Mouse (Mus musculus): ENCODE measurements around the gene Brf1. TPM values are rescaled to one million over a fixed set of nuclear protein-coding genes. Genes with fewer than 3 reads are reported as not detected.

The Brf1 gene
- polyA plus RNA-seq, 1 experiment from 2014 or later: 53.9 TPM

DNA sequence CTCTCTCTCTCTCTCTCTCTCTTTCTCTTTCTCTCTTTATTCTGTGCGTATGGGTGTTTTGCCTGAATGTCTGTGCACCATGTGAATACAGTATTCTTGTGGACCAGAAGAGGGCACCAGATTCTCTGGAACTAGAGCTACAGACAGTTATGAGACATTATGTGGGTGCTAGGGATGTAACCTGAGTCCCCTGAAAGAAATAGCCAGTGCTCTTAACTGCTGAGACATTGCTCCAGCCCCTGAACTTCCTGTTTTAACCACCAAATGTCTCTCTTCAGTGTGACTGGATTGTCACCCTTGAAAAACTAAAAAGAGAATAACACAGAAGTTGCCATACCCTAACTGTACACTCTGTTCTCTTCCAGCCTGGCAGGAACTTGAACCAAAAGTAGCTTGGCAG, 26.1 kb upstream of the Brf1 start:
- no peaks in the 10 kb centered on the region for H3K9me3 ChIP-seq (replicated peaks; ENCODE audit: control insufficient read depth, low read length)
- no peak overlapping the region for H3K9ac ChIP-seq (ENCODE audit: low read length)
- H3K4me2 ChIP-seq (ENCODE audit: low read depth, low read length): no peak overlapping the region
- no peak overlapping the region for H3K27ac ChIP-seq (ENCODE audit: low read length)
- no peaks in the 10 kb centered on the region for H3K27me3 ChIP-seq (ENCODE audit: control insufficient read depth, insufficient read depth, low read length)
- ATAC-seq (ENCODE audit: insufficient read depth, low FRiP score): no peak
- H3K36me3 ChIP-seq (ENCODE audit: control insufficient read depth, insufficient read depth, low read length): 0 out of 2 replicates have a peak, but pooled peaks cover 8% of the 10 kb centered on the region
- 0 out of 2 replicates have a peak, but pooled peaks cover 8% of the 10 kb centered on the region for H3K4me1 ChIP-seq (ENCODE audit: control insufficient read depth, insufficient read depth, low read length)
- WGBS: 100% methylated on average over 1 of the region's 1 CpGs
- no peak overlapping the region for H3K4me3 ChIP-seq (replicated peaks; ENCODE audit: low read length)

- 0 out of 2 replicates have a peak, but pooled peaks cover 3% of the 10 kb centered on the region for H3K4me1 ChIP-seq (ENCODE audit: control insufficient read depth, insufficient read depth, low read length)
- no peak for ATAC-seq (ENCODE audit: insufficient read depth, low FRiP score)
- no peak overlapping the region for H3K4me2 ChIP-seq (ENCODE audit: low read depth, low read length)
- peaks cover 15% of the 10 kb centered on the region; the same call in 1 of the 2 replicates for H3K36me3 ChIP-seq (ENCODE audit: control insufficient read depth, insufficient read depth, low read length)
- H3K4me3 ChIP-seq (replicated peaks; ENCODE audit: low read length): no peak overlapping the region
- WGBS: 76% methylated on average over 4 of the region's 4 CpGs
- no peaks in the 10 kb centered on the region for H3K9me3 ChIP-seq (replicated peaks; ENCODE audit: control insufficient read depth, low read length)
- no peaks in the 10 kb centered on the region for H3K27me3 ChIP-seq (ENCODE audit: control insufficient read depth, insufficient read depth, low read length)
- H3K9ac ChIP-seq (ENCODE audit: low read length): no peak overlapping the region
- H3K27ac ChIP-seq (ENCODE audit: low read length): no peak overlapping the region
Observed at GRCm38 (mm10) chr12:113023082-113023481, 22.6 kb upstream of the Brf1 start.

DNA sequence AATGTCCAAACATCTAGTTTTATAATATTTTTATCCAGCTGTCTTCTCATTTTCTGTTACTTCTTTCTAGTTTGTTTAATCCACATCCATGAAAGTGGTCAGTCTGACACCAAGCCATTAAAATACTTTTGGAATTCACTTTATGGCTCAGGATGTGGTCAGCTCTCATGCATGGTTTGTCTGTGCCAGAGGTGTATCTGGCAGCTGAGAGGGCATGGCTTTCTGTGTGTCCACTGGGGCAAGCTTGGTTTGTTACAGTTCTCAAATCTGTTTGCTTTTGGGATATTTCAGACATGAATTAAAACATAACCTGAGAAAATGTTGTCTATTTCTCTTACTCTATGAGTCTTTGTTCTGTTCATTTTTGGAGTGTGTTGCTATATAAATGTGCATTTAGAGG, 21.0 kb upstream of the Brf1 start:
- Histone ChIP-seq H3K9me3 (replicated peaks; ENCODE audit: control insufficient read depth, low read length) (no peaks in the 10 kb centered on the region), H3K36me3 (ENCODE audit: control insufficient read depth, insufficient read depth, low read length) (peaks cover 15% of the 10 kb centered on the region; the same call in 1 of the 2 replicates), H3K27me3 (ENCODE audit: control insufficient read depth, insufficient read depth, low read length) (no peaks in the 10 kb centered on the region), H3K4me1 (ENCODE audit: control insufficient read depth, insufficient read depth, low read length) (0 out of 2 replicates have a peak, but pooled peaks cover 5% of the 10 kb centered on the region), H3K27ac (ENCODE audit: low read length) (no peak overlapping the region), H3K9ac (ENCODE audit: low read length) (no peak overlapping the region), H3K4me3 (replicated peaks; ENCODE audit: low read length) (no peak overlapping the region), H3K4me2 (ENCODE audit: low read depth, low read length) (no peak overlapping the region)
- ATAC-seq (ENCODE audit: insufficient read depth, low FRiP score): no peak

- no peaks in the 10 kb centered on the region for H3K27me3 ChIP-seq (ENCODE audit: control insufficient read depth, insufficient read depth, low read length)
- WGBS: 79% methylated on average over 4 of the region's 4 CpGs
- H3K4me3 ChIP-seq (replicated peaks; ENCODE audit: low read length): no peak overlapping the region
- no peak for ATAC-seq (ENCODE audit: insufficient read depth, low FRiP score)
- no peak overlapping the region for H3K27ac ChIP-seq (ENCODE audit: low read length)
- H3K4me1 ChIP-seq (ENCODE audit: control insufficient read depth, insufficient read depth, low read length): peaks cover 18% of the 10 kb centered on the region
- no peak overlapping the region for H3K4me2 ChIP-seq (ENCODE audit: low read depth, low read length)
- no peak overlapping the region for H3K9ac ChIP-seq (ENCODE audit: low read length)
- H3K36me3 ChIP-seq (ENCODE audit: control insufficient read depth, insufficient read depth, low read length): peaks cover 6% of the 10 kb centered on the region; the same call in 1 of the 2 replicates
- H3K9me3 ChIP-seq (replicated peaks; ENCODE audit: control insufficient read depth, low read length): no peaks in the 10 kb centered on the region
Observed at GRCm38 (mm10) chr12:113018763-113019162, 18.3 kb upstream of the Brf1 start.

- Histone ChIP-seq H3K4me1 (ENCODE audit: control insufficient read depth, insufficient read depth, low read length) (peaks cover 29% of the 10 kb centered on the region), H3K4me2 (ENCODE audit: low read depth, low read length) (no peak overlapping the region), H3K9ac (ENCODE audit: low read length) (no peak overlapping the region), H3K9me3 (replicated peaks; ENCODE audit: control insufficient read depth, low read length) (no peaks in the 10 kb centered on the region), H3K36me3 (ENCODE audit: control insufficient read depth, insufficient read depth, low read length) (peaks cover 6% of the 10 kb centered on the region; the same call in 1 of the 2 replicates), H3K4me3 (replicated peaks; ENCODE audit: low read length) (no peak overlapping the region), H3K27ac (ENCODE audit: low read length) (no peak overlapping the region), H3K27me3 (ENCODE audit: control insufficient read depth, insufficient read depth, low read length) (no peaks in the 10 kb centered on the region)
- ATAC-seq (ENCODE audit: insufficient read depth, low FRiP score): no peak
- 69% methylated on average over 9 of the region's 9 CpGs for WGBS
Observed at GRCm38 (mm10) chr12:113017429-113017984, 17.0 kb upstream of the Brf1 start.

GRCm38 (mm10) chr12:113016976-113017375, 16.5 kb upstream of the Brf1 start:
- Histone ChIP-seq H3K9me3 (replicated peaks; ENCODE audit: control insufficient read depth, low read length) (no peaks in the 10 kb centered on the region), H3K4me1 (ENCODE audit: control insufficient read depth, insufficient read depth, low read length) (peaks cover 29% of the 10 kb centered on the region), H3K27me3 (ENCODE audit: control insufficient read depth, insufficient read depth, low read length) (no peaks in the 10 kb centered on the region), H3K4me3 (replicated peaks; ENCODE audit: low read length) (no peak overlapping the region), H3K27ac (ENCODE audit: low read length) (no peak overlapping the region), H3K36me3 (ENCODE audit: control insufficient read depth, insufficient read depth, low read length) (peaks cover 6% of the 10 kb centered on the region; the same call in 1 of the 2 replicates), H3K4me2 (ENCODE audit: low read depth, low read length) (no peak overlapping the region), H3K9ac (ENCODE audit: low read length) (peak overlapping the region; percentile 13; the same call in 1 of the 2 replicates)
- WGBS: 62% methylated on average over 8 of the region's 8 CpGs
- ATAC-seq (ENCODE audit: insufficient read depth, low FRiP score): no peak

GRCm38 (mm10) chr12:113015956-113016355, 15.5 kb upstream of the Brf1 start:
- H3K4me1 ChIP-seq (ENCODE audit: control insufficient read depth, insufficient read depth, low read length): peaks cover 29% of the 10 kb centered on the region
- peaks cover 4% of the 10 kb centered on the region; the same call in 1 of the 2 replicates for H3K36me3 ChIP-seq (ENCODE audit: control insufficient read depth, insufficient read depth, low read length)
- H3K9me3 ChIP-seq (replicated peaks; ENCODE audit: control insufficient read depth, low read length): no peaks in the 10 kb centered on the region
- no peak for ATAC-seq (ENCODE audit: insufficient read depth, low FRiP score)
- peak overlapping the region; percentile 47 for H3K9ac ChIP-seq (ENCODE audit: low read length)
- H3K4me2 ChIP-seq (ENCODE audit: low read depth, low read length): peak overlapping the region; percentile 86; the same call in 1 of the 2 replicates
- 68% methylated on average over 4 of the region's 4 CpGs for WGBS
- H3K27ac ChIP-seq (ENCODE audit: low read length): no peak overlapping the region
- H3K4me3 ChIP-seq (replicated peaks; ENCODE audit: low read length): peak overlapping the region; percentile 85
- no peaks in the 10 kb centered on the region for H3K27me3 ChIP-seq (ENCODE audit: control insufficient read depth, insufficient read depth, low read length)

DNA sequence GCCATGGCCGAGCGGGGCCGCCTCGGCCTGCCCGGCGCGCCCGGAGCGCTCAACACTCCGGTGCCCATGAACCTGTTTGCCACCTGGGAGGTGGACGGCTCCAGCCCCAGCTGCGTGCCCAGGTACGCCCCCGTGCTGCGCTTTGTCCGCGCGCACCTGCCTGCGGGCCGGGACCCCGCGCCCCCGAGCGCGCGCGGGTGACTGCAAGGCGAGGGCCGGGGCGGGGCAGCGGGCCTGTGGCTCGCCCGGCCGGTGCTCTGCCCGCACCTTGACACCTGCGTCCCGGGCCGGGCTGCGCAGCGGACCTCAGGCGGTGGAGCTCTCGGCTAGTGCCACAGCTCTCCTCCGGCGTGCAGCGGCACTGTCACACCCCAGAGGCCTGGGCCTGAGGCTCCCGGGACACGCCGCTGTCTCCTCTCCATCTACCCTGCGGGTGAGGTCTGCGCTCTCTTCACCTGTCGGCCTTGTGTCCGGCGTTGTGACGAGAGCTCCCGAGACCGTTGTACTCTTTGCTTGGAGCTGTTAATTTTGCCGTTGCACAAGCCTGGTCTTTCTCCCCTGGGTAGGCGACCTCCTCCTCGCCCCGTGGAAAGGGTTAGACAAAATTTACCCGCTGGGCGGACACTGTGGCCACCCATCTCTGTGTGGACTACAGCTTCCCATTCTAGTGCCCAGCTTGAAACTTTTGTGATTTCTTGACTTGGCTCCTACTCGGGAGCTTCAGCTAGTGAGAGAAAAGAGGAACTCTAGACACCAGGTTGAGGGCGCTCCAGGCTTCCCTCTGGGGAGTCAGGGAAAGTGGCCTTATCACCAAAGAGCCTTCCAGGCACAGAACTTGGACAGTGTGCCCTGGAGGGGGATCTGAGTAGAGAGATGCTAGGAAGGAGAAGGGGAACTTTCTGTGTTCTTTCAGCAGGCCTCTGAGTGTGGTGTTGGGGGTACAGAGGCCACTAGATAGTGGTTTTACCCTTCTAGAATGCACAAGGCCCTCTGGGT, 14.4 kb upstream of the Brf1 start:
- H3K27ac ChIP-seq (ENCODE audit: low read length): peak overlapping the region; percentile 67
- peak overlapping the region; percentile 91 for H3K9ac ChIP-seq (ENCODE audit: low read length)
- peak; percentile 20; the same call in 1 of the 2 replicates for ATAC-seq (ENCODE audit: insufficient read depth, low FRiP score)
- peaks cover 29% of the 10 kb centered on the region for H3K4me1 ChIP-seq (ENCODE audit: control insufficient read depth, insufficient read depth, low read length)
- WGBS: under 1% methylated on average over 63 of the region's 64 CpGs
- H3K4me2 ChIP-seq (ENCODE audit: low read depth, low read length): peak overlapping the region; percentile 86
- no peaks in the 10 kb centered on the region for H3K27me3 ChIP-seq (ENCODE audit: control insufficient read depth, insufficient read depth, low read length)
- peak overlapping the region; percentile 85 for H3K4me3 ChIP-seq (replicated peaks; ENCODE audit: low read length)
- H3K36me3 ChIP-seq (ENCODE audit: control insufficient read depth, insufficient read depth, low read length): no peaks in the 10 kb centered on the region
- H3K9me3 ChIP-seq (replicated peaks; ENCODE audit: control insufficient read depth, low read length): no peaks in the 10 kb centered on the region
